Mouse (Mus musculus): ENCODE measurements around the gene Nes. TPM values are rescaled to one million over a fixed set of nuclear protein-coding genes. Genes with fewer than 3 reads are reported as not detected.

The Nes gene
- total RNA-seq, 2 experiments from 2014 or later: 3.6 to 4.7 TPM

GRCm38 (mm10) chr3:88005822-88006786 lies 35.2 kb downstream of the Nes start:
- DNase-seq (ENCODE audit: low spot score in 2 of 2): no peak

DNA sequence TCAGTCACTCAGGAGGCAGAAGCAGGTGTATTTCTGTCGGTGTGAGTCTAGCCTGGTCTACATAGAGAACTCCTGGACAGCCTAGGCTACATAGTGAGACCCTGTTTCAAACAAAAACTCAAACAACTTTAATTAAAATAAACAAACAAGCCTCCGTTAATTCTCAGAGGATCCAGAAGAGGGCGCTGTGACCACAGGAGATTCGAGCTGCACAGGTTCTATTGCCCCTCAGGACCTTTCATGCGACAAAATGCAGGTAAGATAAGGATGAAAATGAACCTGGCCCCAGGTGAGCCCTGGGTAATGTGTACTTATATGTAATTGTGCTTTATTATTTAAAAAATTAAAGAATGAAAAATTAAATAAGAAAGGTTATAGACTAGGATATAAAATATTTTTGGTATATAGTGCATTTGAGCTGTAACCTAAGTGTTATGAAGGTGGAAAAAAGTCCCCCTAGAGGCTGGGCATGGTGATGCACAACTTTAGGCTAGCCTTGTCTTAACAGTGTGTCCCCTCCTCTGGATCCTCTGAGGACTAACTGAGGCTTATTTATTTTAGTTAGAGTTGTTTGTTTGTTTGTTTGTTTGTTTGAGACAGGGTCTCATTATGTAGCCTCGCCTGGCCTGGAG lies 39.9 kb downstream of the Nes start:
- DNase-seq (ENCODE audit: low spot score in 2 of 2): no peak

GRCm38 (mm10) chr3:88022322-88023191 lies 51.7 kb downstream of the Nes start:
- peak; percentile 70 to 89 for DNase-seq (ENCODE audit: low spot score in 2 of 2)

GRCm38 (mm10) chr3:88023192-88024074 lies 52.6 kb downstream of the Nes start:
- no peak for DNase-seq (ENCODE audit: low spot score in 2 of 2)

DNA sequence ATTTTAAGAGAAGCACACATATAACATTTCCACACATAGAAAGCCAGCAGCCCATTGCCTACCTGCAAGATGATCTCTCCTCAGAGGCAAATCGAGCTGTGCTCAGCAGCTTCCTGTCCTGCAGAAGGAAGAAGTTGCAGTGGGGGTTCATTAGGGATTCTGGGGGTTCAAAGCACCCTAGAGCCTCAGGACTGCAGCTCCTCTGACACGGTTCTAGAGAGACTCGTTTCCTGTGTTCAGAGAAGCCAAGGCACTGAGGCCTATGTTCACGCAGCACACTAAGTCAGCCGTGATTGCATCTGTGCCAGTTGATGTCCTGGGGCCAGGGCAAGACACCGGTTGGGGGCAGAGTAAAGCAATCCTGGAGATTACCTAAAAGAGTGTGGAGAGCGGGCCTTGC lies 55.9 kb downstream of the Nes start:
- no peak for DNase-seq (ENCODE audit: low spot score in 2 of 2)

- peak in 1 of 2 experiments; percentile 33 for DNase-seq (ENCODE audit: low spot score in 2 of 2)
Observed at GRCm38 (mm10) chr3:88027434-88028186, 56.7 kb downstream of the Nes start, which contains the start of gene Hapln2. Gene Hapln2 (minus strand): TSS chr3:88027583.

Other genes starting within 250 kb of the Nes start
- gene Lrrc71, start 222.5 kb upstream of the Nes start, total RNA-seq (2021): 1 to 10 TPM in 1 of 2 experiments, under 1 TPM in 1; 0.89 to 1.1 TPM
- under 1 TPM; 0.25 to 0.32 TPM for gene Ntrk1, start 175.9 kb upstream of the Nes start, total RNA-seq (2021)
- gene Insrr, start 174.1 kb upstream of the Nes start, total RNA-seq (2021): under 1 TPM; 0.15 TPM
- 10 to 100 TPM in 1 of 2 experiments, 1 to 10 TPM in 1; 7.1 to 11.6 TPM for gene Pear1, start 146.8 kb upstream of the Nes start, total RNA-seq (2021)
- not detected for gene Sh2d2a, start 124.3 kb upstream of the Nes start, total RNA-seq (2021)
- gene Prcc, start 85.5 kb upstream of the Nes start, total RNA-seq (2021): 10 to 100 TPM; 56.0 to 61.0 TPM
- 100 to 1,000 TPM; 144 to 153 TPM for gene Hdgf, start 64.8 kb upstream of the Nes start, total RNA-seq (2021)
- 10 to 100 TPM; 52.3 to 55.2 TPM for gene Mrpl24, start 51.6 kb upstream of the Nes start, total RNA-seq (2021)
- 10 to 100 TPM; 13.9 to 15.1 TPM for gene Isg20l2, start 40.8 kb upstream of the Nes start, total RNA-seq (2021)
- 10 to 100 TPM; 22.3 to 22.8 TPM for gene Rrnad1, start 40.4 kb upstream of the Nes start, total RNA-seq (2021)
- gene Crabp2, start 22.4 kb upstream of the Nes start, total RNA-seq (2021): 1 to 10 TPM; 1.4 to 2.6 TPM
- gene Bcan, start 29.2 kb downstream of the Nes start, total RNA-seq (2021): 100 to 1,000 TPM; 281 to 298 TPM
- 10 to 100 TPM; 33.0 to 33.4 TPM for gene Hapln2, start 56.5 kb downstream of the Nes start, total RNA-seq (2021)
- gene Gpatch4, start 72.0 kb downstream of the Nes start, total RNA-seq (2021): 10 to 100 TPM; 16.3 to 16.5 TPM
- gene Naxe, start 87.4 kb downstream of the Nes start, total RNA-seq (2021): 10 to 100 TPM; 81.9 to 82.9 TPM
- not detected for gene Ttc24, start 107.2 kb downstream of the Nes start, total RNA-seq (2021)
- under 1 TPM; 0.13 to 0.22 TPM for gene Iqgap3, start 110.9 kb downstream of the Nes start, total RNA-seq (2021)
- 100 to 1,000 TPM; 194 to 205 TPM for gene Mef2d, start 171.3 kb downstream of the Nes start, total RNA-seq (2021)

Data from layer of hippocampus, adult 18-20 months (tissue).